Mouse (Mus musculus): ENCODE results near the gene Fez1. TPM values are rescaled to one million over a fixed set of nuclear protein-coding genes. Genes with fewer than 3 reads are reported as not detected.

Gene Fez1
- polyA plus RNA-seq (2017; shearing (Covaris generic)): not detected

GRCm38 (mm10) chr9:36821644-36822000 lies at the start of gene Fez1:
Fez1 (plus strand) TSS chr9:36821864.
- ATAC-seq: no peak

GRCm38 (mm10) chr9:36783921-36784320 lies 37.7 kb upstream of the Fez1 start:
- no peak for ATAC-seq

- ATAC-seq: no peak
Measured at GRCm38 (mm10) chr9:36792191-36792590, 29.5 kb upstream of the Fez1 start.

- ATAC-seq: no peak
Measured at GRCm38 (mm10) chr9:36794487-36794886, 27.2 kb upstream of the Fez1 start.

GRCm38 (mm10) chr9:36795556-36795955 lies 26.1 kb upstream of the Fez1 start:
- ATAC-seq: no peak

GRCm38 (mm10) chr9:36796224-36796623 lies 25.4 kb upstream of the Fez1 start:
- ATAC-seq: peak; percentile 25

- peak; percentile 79 for ATAC-seq
Measured at GRCm38 (mm10) chr9:36796781-36797555, 24.7 kb upstream of the Fez1 start, which contains the start of gene Ei24. Ei24 (minus strand) TSS chr9:36797393.

GRCm38 (mm10) chr9:36801961-36802360 lies 19.7 kb upstream of the Fez1 start:
- ATAC-seq: no peak

GRCm38 (mm10) chr9:36802951-36803350 lies 18.7 kb upstream of the Fez1 start:
- ATAC-seq: no peak

DNA sequence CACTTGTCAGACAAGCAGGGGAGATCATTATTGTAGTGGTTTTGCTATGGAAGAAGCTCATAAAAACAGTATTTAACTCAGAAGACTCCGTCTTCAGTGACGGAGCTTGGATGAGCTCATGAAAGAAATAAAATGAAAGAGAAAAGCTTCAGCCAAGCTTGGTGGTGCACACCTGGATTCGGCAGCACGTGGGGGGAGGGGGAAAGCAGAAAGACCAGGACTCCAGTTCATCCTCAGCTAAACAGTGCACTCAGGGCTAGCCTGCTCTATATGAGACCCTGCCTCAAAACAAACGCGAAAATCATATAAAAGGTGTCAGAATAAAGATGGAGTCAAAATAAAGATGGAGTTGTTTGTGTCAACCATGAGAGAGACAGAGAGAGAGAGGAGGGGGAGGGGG lies 18.3 kb upstream of the Fez1 start:
- no peak for ATAC-seq

DNA sequence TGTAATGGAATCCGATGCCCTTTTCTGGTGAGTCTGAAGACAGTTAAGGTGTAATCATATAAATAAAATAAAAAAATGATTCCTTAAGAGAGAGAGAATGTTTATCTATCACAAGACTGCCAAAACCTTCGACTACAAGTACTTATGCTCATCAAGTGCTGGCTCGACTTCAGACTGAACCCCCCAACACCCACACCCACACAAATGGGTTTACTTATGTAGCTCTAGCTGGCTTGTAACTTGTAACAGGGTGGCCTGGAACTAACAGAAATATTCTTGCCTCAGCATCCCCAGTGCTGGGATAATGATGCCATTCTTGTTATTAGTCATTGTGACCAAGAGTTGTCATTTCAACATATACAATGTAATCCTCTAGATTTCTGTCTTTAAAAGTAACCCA lies 17.7 kb upstream of the Fez1 start:
- no peak for ATAC-seq

DNA sequence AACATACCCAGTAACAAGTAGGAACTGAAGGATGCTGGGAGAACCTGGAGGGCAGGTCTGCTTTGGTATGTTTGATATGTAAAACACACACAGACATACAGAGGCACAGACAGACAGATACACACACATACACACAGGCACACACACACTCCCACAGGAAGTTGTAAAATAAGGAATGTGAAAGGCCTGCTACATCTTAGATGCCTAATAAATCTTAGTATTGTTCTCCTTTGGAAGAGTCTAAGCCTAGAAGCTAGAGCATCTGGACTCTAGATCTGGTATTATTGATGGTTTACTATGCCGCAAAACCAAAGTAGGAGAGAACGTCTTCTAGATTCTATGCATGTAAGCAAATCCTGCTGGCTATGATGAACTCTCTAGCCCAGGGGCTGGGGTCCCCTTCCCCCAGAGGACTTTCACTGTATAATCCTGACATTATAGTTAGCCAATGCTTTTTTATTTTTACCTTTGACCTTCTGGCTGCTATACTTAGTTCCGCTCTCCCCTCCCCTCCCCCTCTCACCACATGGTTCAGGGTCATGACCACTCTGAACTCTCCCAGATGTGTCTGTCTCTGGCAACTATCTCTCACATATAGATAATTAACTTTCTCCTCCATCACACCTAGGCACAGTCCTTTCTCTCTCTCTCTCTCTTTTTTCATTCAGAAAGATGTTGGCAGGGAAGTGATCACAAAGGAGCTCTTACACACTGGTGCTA lies 16.2 kb upstream of the Fez1 start:
- ATAC-seq: no peak

DNA sequence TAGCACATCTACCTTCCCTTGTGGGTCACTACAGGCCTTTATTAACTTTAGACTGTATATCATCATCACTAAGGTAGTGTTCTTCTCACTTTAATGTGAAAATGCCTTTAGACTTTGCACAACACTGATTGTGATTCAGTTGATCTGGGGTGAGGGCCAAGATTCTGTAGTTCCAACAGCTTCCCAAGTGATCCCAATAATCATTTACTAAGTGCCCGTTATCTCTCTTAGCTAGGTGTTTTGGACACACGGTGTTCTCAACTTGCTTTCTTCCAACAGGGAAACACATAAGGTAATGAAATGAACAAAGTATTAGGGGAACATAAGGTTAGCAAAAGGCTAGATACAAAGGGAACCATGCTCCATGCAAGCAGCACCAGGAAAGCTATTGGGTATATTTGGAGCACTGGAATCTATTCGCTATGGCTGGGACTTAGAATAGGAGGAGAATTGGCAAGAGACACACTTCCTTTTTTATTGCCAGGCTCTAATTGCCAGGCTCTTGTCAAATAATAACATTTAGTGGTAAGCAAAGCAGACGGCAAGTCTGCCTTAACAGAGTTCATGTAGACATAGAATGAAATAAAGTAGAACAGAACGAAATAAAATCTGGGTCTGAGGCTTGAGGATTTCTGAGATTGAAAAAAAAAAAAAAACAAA lies 13.4 kb upstream of the Fez1 start:
- no peak for ATAC-seq

GRCm38 (mm10) chr9:36814486-36814885 lies 7.2 kb upstream of the Fez1 start:
- ATAC-seq: no peak

DNA sequence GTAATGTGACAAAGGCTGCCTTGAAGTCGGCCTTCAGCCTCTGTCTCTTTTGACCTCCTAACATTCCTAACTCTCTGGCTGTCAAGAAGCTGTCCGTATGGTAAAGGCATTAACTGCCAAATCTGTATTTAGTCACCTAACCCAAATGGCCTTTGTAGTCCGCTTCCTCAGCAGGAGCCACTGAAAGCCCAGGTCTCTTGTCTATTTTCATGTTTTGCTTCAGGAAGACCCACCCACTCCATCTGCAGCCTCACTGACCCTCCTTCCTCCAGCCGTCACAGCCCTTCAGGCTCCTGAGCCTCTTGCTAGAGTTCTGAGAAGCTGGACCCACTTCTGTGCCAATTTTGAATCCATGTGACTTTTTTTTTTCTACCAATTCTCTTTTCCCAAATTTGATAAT lies 2.8 kb upstream of the Fez1 start:
- ATAC-seq: no peak

GRCm38 (mm10) chr9:36820969-36821643 lies 558 bp upstream of the Fez1 start:
- no peak for ATAC-seq

DNA sequence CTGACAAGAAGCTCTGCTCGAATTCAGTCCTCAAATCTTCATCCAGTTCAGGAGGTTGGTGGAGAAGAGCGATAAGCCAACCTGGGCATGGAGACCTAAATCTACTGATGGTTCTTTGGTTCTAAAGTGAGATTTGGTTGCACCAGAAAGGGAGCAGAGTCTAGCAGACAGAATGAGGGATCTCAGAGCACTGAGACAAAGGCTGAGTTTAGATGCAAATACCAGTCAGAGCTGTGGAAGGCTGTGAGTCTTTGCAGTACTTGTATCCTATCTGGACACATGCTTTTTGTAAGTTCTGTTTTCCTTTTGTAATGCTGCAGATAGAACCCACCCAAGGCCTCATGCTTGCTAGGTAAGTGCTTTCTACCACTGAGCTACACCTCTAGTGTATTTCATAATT lies 360 bp downstream of the Fez1 start:
- ATAC-seq: no peak

DNA sequence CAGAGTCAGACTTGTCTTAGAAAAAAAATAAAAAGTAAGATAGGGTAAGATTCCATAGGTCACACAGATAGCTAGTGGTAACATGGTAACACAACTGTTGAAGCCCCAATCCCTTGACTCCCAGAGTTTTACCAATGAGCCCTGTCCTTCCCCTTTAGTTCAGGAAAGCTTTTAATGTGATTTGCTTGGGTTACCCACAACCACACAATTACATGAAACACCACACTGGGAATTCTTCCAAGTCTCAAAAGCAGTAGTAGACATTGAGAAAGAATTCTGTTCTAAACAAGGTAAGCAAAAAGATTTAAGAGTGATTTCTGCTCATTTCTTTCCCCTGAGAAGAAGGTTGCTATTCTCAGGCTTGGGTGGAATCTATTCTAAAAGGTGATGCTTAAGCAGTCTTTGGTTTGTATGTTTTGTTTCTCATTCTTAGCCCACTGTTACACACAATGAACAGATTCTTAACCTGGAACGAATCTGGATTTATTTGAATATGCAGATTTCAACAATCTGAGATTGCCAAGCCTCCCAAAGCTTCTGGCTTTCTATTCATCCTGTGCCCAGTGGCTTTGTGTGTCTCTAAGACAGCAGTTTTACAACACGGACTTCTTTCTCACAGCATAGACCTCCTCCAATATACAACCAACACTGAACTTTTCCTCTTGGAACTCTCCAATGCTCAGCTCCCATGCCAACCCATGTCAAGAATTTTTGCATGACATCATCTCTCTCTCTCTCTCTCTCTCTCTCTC lies 5.1 kb downstream of the Fez1 start:
- ATAC-seq: no peak

DNA sequence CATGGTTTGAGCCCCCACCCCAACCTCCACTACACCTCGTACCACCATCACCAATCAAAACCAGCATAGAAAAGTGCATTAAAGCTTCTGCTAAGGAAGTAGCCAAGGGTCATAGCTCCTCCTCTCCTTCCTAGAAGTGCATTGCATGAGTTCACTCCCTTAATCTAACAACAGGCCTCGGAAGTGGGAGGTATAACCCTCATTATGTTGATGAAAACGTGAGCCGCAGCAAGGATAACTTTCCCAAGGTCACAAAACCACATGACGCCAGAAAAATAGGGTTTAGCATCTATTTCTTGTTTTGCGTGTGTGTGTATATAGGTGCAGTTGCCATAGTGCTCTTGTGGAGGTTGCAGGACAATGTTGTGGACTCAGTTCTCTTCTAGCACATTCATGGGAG lies 9.7 kb downstream of the Fez1 start:
- ATAC-seq: no peak

GRCm38 (mm10) chr9:36832529-36832928 lies 10.9 kb downstream of the Fez1 start:
- ATAC-seq: no peak

GRCm38 (mm10) chr9:36833043-36833881 lies 11.6 kb downstream of the Fez1 start:
- ATAC-seq: no peak
